Mouse (Mus musculus) liver, embryonic 14.5 days (tissue): Measurements from ENCODE around the gene Pcyt1a. TPM values are rescaled to one million over a fixed set of nuclear protein-coding genes. Genes with fewer than 3 reads are reported as not detected.

Source experiments
- ATAC-seq: fragments of 200-750 bp; cut with Nextera tagmentation; 2 replicates; pipeline ENCODE4 v1.8.0; 2017; ENCODE audit warnings: moderate number of reproducible peaks, mild to moderate bottlenecking, moderate library complexity; ENCODE audit not compliant: insufficient read depth
- DNase-seq, 3 experiments: peaks; one replicate each; pipeline ENCODE4 v3.0.0-alpha.2; 2012 to 2013; ENCODE audit warnings: low read depth in 3 of 3, low spot score in 3 of 3
- H3K27ac ChIP-seq: fragments of 300-500 bp; sonication (generic); 2 replicates; pipeline ENCODE4 v1.5.1; 2014; ENCODE audit warnings: moderate library complexity, mild to moderate bottlenecking, control low read depth, inconsistent platforms
- H3K27me3 ChIP-seq: fragments of 300-500 bp; sonication (generic); 2 replicates; pipeline ENCODE4 v1.6.1; 2014; ENCODE audit warnings: mild to moderate bottlenecking, low read length, moderate library complexity; ENCODE audit not compliant: control insufficient read depth, insufficient read depth
- H3K36me3 ChIP-seq: fragments of 300-500 bp; sonication (generic); replicated peaks from 2 replicates; pipeline ENCODE4 v1.6.1; 2014; ENCODE audit warnings: low read depth; ENCODE audit not compliant: control insufficient read depth, insufficient read depth
- H3K4me1 ChIP-seq, 2 experiments: fragments of 200-500 bp in 1 of 2; fragments of 300-500 bp in 1 of 2; sonication (generic) in 1 of 2; replicated peaks; 2 replicates each; pipeline ENCODE4 v1.6.1; 2012 to 2014; ENCODE audit warnings: antibody characterized with exemption in 1 of 2, inconsistent platforms in 1 of 2, low read length in 1 of 2; ENCODE audit not compliant: control insufficient read depth in 2 of 2, insufficient read depth in 2 of 2
- H3K4me2 ChIP-seq: fragments of 300-500 bp; sonication (generic); 2 replicates; pipeline ENCODE4 v1.6.1; 2014; ENCODE audit warnings: low read depth, mild to moderate bottlenecking, control low read depth, moderate library complexity
- H3K4me3 ChIP-seq, 2 experiments: fragments of 200-500 bp in 1 of 2; fragments of 300-500 bp in 1 of 2; sonication (generic) in 1 of 2; 2 replicates each; pipeline ENCODE4 v1.5.1; 2012 to 2014; ENCODE audit warnings: low read depth in 2 of 2, low read length in 2 of 2, mild to moderate bottlenecking in 2 of 2, control low read depth in 1 of 2, inconsistent platforms in 1 of 2, moderate library complexity in 1 of 2; ENCODE audit not compliant: insufficient read depth in 1 of 2
- H3K9ac ChIP-seq: fragments of 300-500 bp; sonication (generic); replicated peaks from 2 replicates; pipeline ENCODE4 v1.6.1; 2014; ENCODE audit warnings: mild to moderate bottlenecking, control low read depth, moderate library complexity
- H3K9me3 ChIP-seq: fragments of 300-500 bp; sonication (generic); 2 replicates; pipeline ENCODE4 v1.6.1; 2016; ENCODE audit warnings: low read length, mixed read lengths; ENCODE audit not compliant: control insufficient read depth
- CTCF ChIP-seq: IDR thresholded peaks from 2 replicates; pipeline ENCODE4 v1.5.1; 2016; ENCODE audit warnings: antibody characterized with exemption, low read depth, control low read depth
- EP300 ChIP-seq: IDR thresholded peaks from 2 replicates; pipeline ENCODE4 v1.6.1; 2016; ENCODE audit warnings: antibody characterized with exemption, low read depth
- WGBS: fragments of 180-500 bp; shearing (Covaris S2); extraction: QIAGEN DNeasy Blood & Tissue Kit; methylation state at CpG from one replicate; pipeline ENCODE4 v1.1.7; 2014; ENCODE audit not compliant: insufficient replicate concordance; 5-methylcytosine and 5-hydroxymethylcytosine counted together
- polyA plus RNA-seq, 2 experiments: library from polyadenylated mRNA; depleted of rRNA in 1 of 2; stranded (reverse) in 1 of 2; unstranded in 1 of 2; fragments of >200 nt; fragmentation: Nextera tagmentation in 1 of 2; extraction: Ambion mirVana in 1 of 2; gene quantifications; 2 replicates each; pipeline versions ENCODE4 v1.2.1 to v1.2.3; 2012 to 2014

Gene Pcyt1a
- polyA plus RNA-seq, 2 experiments: 16.3 to 40.3 TPM

DNA sequence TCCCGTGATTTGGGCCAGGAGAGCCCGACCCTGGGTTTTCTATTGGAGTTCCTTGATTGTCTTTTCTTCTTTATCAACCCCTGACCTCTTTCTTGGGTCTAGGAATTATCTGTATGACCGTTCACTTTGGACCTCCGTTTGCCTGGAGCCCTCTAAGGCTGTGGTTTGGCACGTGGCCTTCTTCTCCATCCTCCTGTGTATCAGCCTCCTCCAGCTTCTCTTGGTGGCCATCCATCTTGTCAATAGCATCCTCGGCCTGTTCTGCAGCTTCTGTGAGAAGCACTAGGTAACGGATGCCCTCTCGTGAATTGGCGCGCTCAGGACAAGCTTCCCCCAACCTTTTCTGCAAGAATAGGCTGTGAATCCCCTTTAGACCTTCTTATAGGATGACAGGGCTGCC lies 23.0 kb upstream of the Pcyt1a start:
- H3K27me3 ChIP-seq: no peaks in the 10 kb centered on the region
- no peak for ATAC-seq
- no peaks in the 10 kb centered on the region for H3K9me3 ChIP-seq
- H3K4me2 ChIP-seq: no peak overlapping the region
- no peak overlapping the region for H3K27ac ChIP-seq
- no peaks in the 10 kb centered on the region for H3K4me1 ChIP-seq
- no peak for DNase-seq
- no peak overlapping the region for H3K9ac ChIP-seq
- WGBS: 54% methylated on average over 10 of the region's 10 CpGs
- no peak for TF ChIP-seq CTCF
- no peak for TF ChIP-seq EP300
- no peak overlapping the region for H3K4me3 ChIP-seq
- no peaks in the 10 kb centered on the region for H3K36me3 ChIP-seq

DNA sequence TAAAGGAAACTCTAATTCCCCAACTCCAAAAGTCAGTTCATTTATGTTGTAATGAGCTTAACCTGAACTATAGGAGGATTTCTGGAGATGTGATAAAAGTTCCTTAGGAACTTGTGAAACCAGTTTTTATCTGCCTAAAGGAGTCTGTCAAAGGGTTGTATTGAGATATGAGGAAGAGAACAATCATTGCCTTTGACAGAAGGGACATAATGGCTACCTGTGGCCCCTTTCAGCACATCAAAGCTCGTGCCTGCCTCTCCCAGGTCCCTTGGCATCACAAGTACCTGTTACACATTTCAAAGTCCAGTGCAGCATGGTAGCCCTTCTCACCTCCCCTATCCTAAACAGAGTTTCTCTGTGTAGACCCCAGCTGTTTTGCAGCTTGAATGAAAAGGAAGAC lies 13.3 kb upstream of the Pcyt1a start:
- Histone ChIP-seq H3K4me3 (no peak overlapping the region), H3K4me2 (no peak overlapping the region), H3K27ac (no peak overlapping the region), H3K27me3 (no peaks in the 10 kb centered on the region), H3K9ac (no peak overlapping the region), H3K36me3 (no peaks in the 10 kb centered on the region), H3K9me3 (no peaks in the 10 kb centered on the region), H3K4me1 (peaks cover 0 to 7% of the 10 kb centered on the region in 2 experiments; a peak in 3 of 4 replicates)
- ATAC-seq (no peak), DNase-seq (no peak)
- TF ChIP-seq EP300 (no peak), CTCF (no peak)
- 60% methylated on average over 1 of the region's 1 CpGs for WGBS

DNA sequence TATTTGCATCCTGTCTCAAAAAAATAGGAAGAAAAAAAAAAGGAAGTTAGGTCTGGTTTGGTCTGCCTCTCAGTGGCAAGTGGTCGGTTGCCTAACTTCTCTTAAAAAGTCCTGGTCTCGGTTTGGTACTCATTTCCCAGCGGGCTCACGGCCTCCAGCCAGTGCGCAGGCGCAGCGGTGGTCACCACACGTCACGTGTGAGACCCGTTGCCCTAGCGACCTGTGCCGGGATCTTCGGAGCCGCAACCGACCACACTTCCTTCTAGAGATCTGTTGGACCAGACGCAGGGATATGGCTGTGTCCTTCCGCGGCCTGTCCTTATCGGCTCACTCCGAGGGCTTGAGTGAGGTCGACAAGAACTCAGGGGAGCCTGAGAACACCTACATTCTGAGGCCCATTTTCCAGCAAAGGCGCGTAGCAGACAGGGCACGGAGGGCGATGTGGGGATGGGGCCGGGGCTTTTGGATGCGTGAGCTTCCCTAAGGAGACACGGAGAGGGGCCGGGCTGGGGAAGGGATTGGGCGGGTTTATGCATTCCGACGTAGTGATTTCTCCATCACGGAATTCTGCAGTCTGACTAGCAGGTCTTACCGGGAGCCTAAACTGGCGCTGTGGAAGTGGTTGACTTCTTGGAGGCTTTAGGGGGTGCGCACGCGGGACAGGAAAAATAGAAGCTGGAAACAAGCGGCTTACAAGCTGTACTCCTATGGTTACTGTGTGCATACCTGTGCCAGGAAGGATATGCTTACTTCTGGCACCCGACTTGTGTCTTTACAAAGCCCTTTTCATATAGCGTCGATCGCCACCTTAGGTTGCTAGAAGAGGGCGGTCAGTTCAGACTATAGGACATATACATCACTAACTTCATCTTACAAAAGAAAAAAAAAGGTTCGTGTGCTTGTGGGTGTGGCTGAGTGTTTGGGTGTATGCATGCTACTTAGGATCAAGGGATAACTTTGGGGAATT lies 10.9 kb upstream of the Pcyt1a start, which contains the start of gene Tctex1d2:
TSS of gene Tctex1d2 (plus strand) at position 186 of the 967 bp plus-strand sequence.
- DNase-seq (peak; percentile 80 to 82 (median 80)), ATAC-seq (peak; percentile 90)
- no peaks in the 10 kb centered on the region for H3K9me3 ChIP-seq
- H3K27me3 ChIP-seq: no peaks in the 10 kb centered on the region
- peak within 1 kb of the TSS; percentile 60 to 67 for H3K4me3 ChIP-seq
- no peak for TF ChIP-seq CTCF
- TF ChIP-seq EP300: no peak
- H3K27ac ChIP-seq: no peak within 1 kb of the TSS
- 4% methylated on average over 45 of the region's 45 CpGs for WGBS
- H3K36me3 ChIP-seq: no peaks in the 10 kb centered on the region
- H3K4me2 ChIP-seq: peak within 1 kb of the TSS; percentile 92
- H3K9ac ChIP-seq: peak within 1 kb of the TSS; percentile 62
- peaks cover 0 to 7% of the 10 kb centered on the region in 2 experiments; a peak in 3 of 4 replicates for H3K4me1 ChIP-seq

- peaks cover 11 to 18% of the 10 kb centered on the region in 2 experiments for H3K4me1 ChIP-seq
- no peak overlapping the region for H3K4me2 ChIP-seq
- H3K9me3 ChIP-seq: no peaks in the 10 kb centered on the region
- no peak for TF ChIP-seq EP300
- no peak for TF ChIP-seq CTCF
- H3K27ac ChIP-seq: no peak overlapping the region
- H3K36me3 ChIP-seq: no peaks in the 10 kb centered on the region
- H3K9ac ChIP-seq: no peak overlapping the region
- DNase-seq (no peak), ATAC-seq (no peak)
- H3K4me3 ChIP-seq: no peak overlapping the region
- H3K27me3 ChIP-seq: no peaks in the 10 kb centered on the region
- 81% methylated on average over 3 of the region's 3 CpGs for WGBS
Observed at GRCm38 (mm10) chr16:32427506-32427905, 3.2 kb upstream of the Pcyt1a start.

DNA sequence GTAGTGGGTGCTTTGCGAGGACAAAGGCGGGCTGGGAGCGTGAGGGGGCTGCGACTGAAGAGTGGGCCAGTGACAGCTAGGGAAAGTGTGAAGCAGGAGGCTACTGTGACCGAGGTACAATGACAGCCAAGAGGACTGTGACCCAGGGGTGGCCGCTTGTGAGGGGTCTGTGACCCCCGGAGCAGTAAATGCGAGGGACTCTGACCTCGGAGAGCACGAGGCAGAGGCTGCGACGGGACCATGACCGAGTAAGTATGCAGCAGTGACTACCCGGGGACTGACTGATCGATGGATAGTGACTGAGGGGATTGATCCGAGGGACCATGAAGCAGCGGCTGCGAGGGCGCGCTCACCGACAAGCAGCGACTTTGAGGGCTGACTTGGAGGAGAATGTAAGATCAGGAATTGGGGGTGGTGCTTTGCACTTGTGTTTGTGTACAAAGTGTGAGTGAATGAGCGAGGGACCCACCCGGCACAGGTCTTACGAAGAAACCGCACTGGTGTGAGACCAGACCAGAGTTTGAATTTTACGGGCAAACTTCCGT lies 398 bp downstream of the Pcyt1a start:
- 2% methylated on average over 28 of the region's 28 CpGs for WGBS
- DNase-seq: no peak
- Histone ChIP-seq H3K4me3 (peak overlapping the region; percentile 87 to 95), H3K9ac (peak overlapping the region; percentile 99), H3K4me1 (peaks cover 25 to 29% of the 10 kb centered on the region in 2 experiments), H3K27ac (peak overlapping the region; percentile 91), H3K36me3 (peaks cover 4% of the 10 kb centered on the region), H3K27me3 (no peaks in the 10 kb centered on the region), H3K4me2 (peak overlapping the region; percentile 90), H3K9me3 (no peaks in the 10 kb centered on the region)
- ATAC-seq: peak; percentile 71
- no peak for TF ChIP-seq CTCF
